Mouse (Mus musculus) neural tube, embryonic 11.5 days (tissue): ENCODE measurements around the gene Cblc. TPM values are rescaled to one million over a fixed set of nuclear protein-coding genes. Genes with fewer than 3 reads are reported as not detected.

ENCODE experiments used
- ATAC-seq: fragments of 200-750 bp; cut with Nextera tagmentation; 2 replicates; pipeline ENCODE4 v1.8.0; 2017; ENCODE audit warnings: moderate number of reproducible peaks, mild to moderate bottlenecking, moderate TSS enrichment, moderate library complexity; ENCODE audit not compliant: insufficient read depth, low FRiP score, low TSS enrichment
- DNase-seq: peaks from one replicate; pipeline ENCODE4 v3.0.0-alpha.2; 2015; ENCODE audit warnings: low spot score
- H3K27ac ChIP-seq: fragments of 300-500 bp; sonication (generic); 2 replicates; pipeline ENCODE4 v1.5.1; 2014; ENCODE audit warnings: low read depth, mild to moderate bottlenecking, low read length
- H3K27me3 ChIP-seq: fragments of 300-500 bp; sonication (generic); 2 replicates; pipeline ENCODE4 v1.6.1; 2014; ENCODE audit warnings: mild to moderate bottlenecking, low read length, mixed read lengths; ENCODE audit not compliant: control insufficient read depth, insufficient read depth
- H3K36me3 ChIP-seq: fragments of 300-500 bp; sonication (generic); 2 replicates; pipeline ENCODE4 v1.6.1; 2014; ENCODE audit warnings: mild to moderate bottlenecking, low read length, moderate library complexity, mixed read lengths; ENCODE audit not compliant: control insufficient read depth, insufficient read depth
- H3K4me1 ChIP-seq: fragments of 300-500 bp; sonication (generic); 2 replicates; pipeline ENCODE4 v1.6.1; 2014; ENCODE audit warnings: low read length, mixed read lengths; ENCODE audit not compliant: control insufficient read depth, insufficient read depth
- H3K4me2 ChIP-seq: fragments of 300-500 bp; sonication (generic); 2 replicates; pipeline ENCODE4 v1.6.1; 2014; ENCODE audit warnings: low read depth, mild to moderate bottlenecking, moderate library complexity
- H3K4me3 ChIP-seq: fragments of 300-500 bp; sonication (generic); 2 replicates; pipeline ENCODE4 v1.5.1; 2014; ENCODE audit warnings: low read depth, low read length
- H3K9ac ChIP-seq: fragments of 300-500 bp; sonication (generic); 2 replicates; pipeline ENCODE4 v1.6.1; 2014; ENCODE audit warnings: mild to moderate bottlenecking, low read length
- H3K9me3 ChIP-seq: fragments of 300-500 bp; sonication (generic); 2 replicates; pipeline ENCODE4 v1.6.1; 2016; ENCODE audit warnings: low read length; ENCODE audit not compliant: control insufficient read depth
- WGBS: fragments of 180-500 bp; shearing (Covaris S2); extraction: QIAGEN DNeasy Blood & Tissue Kit; methylation state at CpG from one replicate; pipeline ENCODE4 v1.1.7; 2014; 5-methylcytosine and 5-hydroxymethylcytosine counted together
- polyA plus RNA-seq: library from polyadenylated mRNA; unstranded; fragments of >200 nt; fragmentation: Nextera tagmentation; extraction: Ambion mirVana; gene quantifications from 2 replicates; pipeline ENCODE4 v1.2.1, GENCODE M21; 2014

The Cblc gene
- polyA plus RNA-seq, 1 experiment from 2014 or later: 0.53 TPM

DNA sequence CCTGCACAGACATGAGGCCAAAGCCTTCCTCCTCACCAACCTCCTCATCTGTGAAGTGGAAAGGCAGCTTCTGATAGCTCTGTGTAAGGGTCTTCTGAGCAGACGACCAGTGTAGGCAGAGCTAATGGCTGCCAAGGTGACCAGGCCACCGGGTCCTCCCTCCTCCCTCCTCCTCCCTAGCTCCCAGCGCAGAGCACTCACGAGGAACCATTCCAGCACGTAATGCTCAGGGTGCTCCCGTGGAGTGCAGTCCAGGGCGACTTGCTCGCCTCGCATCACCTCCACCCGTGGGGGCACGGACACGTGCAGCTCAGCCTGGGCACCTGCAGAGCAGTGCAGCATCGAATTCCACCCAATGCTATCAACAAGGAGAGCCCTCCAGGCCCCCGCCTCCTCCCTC, 28.4 kb downstream of the Cblc start:
- H3K27ac ChIP-seq: no peak overlapping the region
- WGBS: 68% methylated on average over 14 of the region's 14 CpGs
- H3K4me2 ChIP-seq: no peak overlapping the region
- no peaks in the 10 kb centered on the region for H3K36me3 ChIP-seq
- H3K9ac ChIP-seq: no peak overlapping the region
- H3K4me3 ChIP-seq: no peak overlapping the region
- ATAC-seq (no peak), DNase-seq (no peak)
- no peaks in the 10 kb centered on the region for H3K9me3 ChIP-seq
- peaks cover 5% of the 10 kb centered on the region; the same call in 1 of the 2 replicates for H3K4me1 ChIP-seq
- peaks cover 19% of the 10 kb centered on the region; the same call in 1 of the 2 replicates for H3K27me3 ChIP-seq

DNA sequence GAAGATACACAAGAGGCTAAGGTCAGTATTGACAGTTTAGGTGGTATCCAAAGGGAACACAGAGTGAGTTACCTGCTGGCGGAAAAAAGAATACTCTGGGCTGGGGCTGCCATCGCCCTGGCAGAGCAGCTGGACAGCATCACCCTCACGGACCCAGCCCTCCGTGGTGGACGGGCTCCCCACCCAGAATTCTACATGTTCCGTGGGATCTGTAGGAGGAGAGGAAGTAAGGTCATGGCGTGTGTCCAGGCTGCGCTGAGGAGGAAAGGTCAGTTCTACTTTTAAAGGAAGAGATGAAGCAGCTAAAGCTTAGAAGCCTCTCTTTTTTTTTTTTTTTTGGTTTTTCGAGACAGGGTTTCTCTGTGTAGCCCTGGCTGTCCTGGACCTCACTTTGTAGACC, 32.0 kb downstream of the Cblc start:
- no peaks in the 10 kb centered on the region for H3K36me3 ChIP-seq
- 97% methylated on average over 8 of the region's 9 CpGs for WGBS
- DNase-seq (no peak), ATAC-seq (no peak)
- H3K4me2 ChIP-seq: no peak overlapping the region
- H3K9me3 ChIP-seq: no peaks in the 10 kb centered on the region
- H3K9ac ChIP-seq: no peak overlapping the region
- H3K27me3 ChIP-seq: peaks cover 5% of the 10 kb centered on the region; the same call in 1 of the 2 replicates
- no peaks in the 10 kb centered on the region for H3K4me1 ChIP-seq
- H3K4me3 ChIP-seq: no peak overlapping the region
- no peak overlapping the region for H3K27ac ChIP-seq

DNA sequence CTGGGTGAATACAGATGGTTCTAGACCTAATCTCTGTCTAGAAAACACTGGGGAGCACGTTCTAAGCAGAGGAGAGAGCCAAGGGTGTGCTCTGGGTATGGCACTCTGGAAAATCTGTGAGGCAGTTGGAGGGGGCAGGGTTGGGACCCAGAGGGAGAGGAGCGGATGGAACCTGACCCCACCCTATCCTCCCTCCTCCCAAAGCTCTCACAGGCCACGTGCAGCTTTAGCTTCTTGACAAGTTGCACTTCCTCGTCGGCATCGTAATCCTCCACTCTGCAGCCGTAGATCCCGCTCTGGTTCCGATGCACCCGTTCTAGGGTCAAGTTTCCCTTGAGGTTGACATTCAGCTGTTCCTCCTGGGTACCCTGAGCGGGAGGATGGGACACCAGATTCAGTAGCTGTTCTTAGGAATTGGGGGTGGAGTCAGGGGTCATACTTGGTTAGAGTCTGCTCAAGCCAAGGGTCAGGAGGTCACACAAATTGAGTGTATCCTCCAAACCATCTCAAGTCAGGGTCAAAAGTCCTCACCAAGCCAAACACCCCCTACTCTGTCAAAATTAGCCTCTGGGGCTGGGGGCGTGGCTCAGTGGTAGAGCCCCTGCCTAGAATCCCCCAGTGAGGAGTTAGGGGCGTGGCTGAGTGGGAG, 32.7 kb downstream of the Cblc start:
- WGBS: 87% methylated on average over 13 of the region's 13 CpGs
- Histone ChIP-seq H3K4me3 (no peak overlapping the region), H3K4me2 (no peak overlapping the region), H3K36me3 (no peaks in the 10 kb centered on the region), H3K4me1 (no peaks in the 10 kb centered on the region), H3K9ac (no peak overlapping the region), H3K27me3 (0 out of 2 replicates have a peak, but pooled peaks cover under 1% of the 10 kb centered on the region), H3K9me3 (no peaks in the 10 kb centered on the region), H3K27ac (no peak overlapping the region)
- DNase-seq: no peak
- no peak for ATAC-seq

GRCm38 (mm10) chr7:19762283-19762682, 34.3 kb downstream of the Cblc start:
- Histone ChIP-seq H3K27me3 (no peaks in the 10 kb centered on the region), H3K4me3 (no peak overlapping the region), H3K9ac (no peak overlapping the region), H3K36me3 (no peaks in the 10 kb centered on the region), H3K27ac (no peak overlapping the region), H3K4me2 (no peak overlapping the region), H3K9me3 (no peaks in the 10 kb centered on the region), H3K4me1 (no peaks in the 10 kb centered on the region)
- ATAC-seq (no peak), DNase-seq (no peak)
- 86% methylated on average over 11 of the region's 11 CpGs for WGBS

DNA sequence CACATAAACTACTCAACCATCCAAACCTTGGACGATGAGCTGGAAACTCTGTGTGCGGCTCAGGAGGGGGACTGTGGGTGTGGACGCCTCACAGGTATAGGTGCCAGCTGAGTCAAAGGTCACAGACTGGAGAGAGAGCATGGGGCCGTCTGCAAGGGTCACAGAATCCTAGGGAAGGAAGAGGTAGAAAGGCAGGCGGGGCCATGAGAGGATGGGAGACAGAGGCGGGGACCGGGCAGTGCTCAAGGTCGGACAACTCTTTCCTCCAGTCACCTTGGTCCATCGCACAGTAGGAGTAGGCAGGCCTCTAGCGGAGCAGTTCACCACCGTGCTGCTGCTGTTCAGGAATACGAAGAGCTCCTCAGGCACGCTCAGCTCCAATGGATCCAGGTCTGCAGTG, 36.6 kb downstream of the Cblc start:
- Histone ChIP-seq H3K4me1 (no peaks in the 10 kb centered on the region), H3K27me3 (no peaks in the 10 kb centered on the region), H3K4me3 (no peak overlapping the region), H3K4me2 (no peak overlapping the region), H3K9ac (no peak overlapping the region), H3K9me3 (no peaks in the 10 kb centered on the region), H3K27ac (no peak overlapping the region), H3K36me3 (no peaks in the 10 kb centered on the region)
- DNase-seq (no peak), ATAC-seq (no peak)
- whole genome bisulfite sequencing: 91% methylated on average over 13 of the region's 13 CpGs

- 89% methylated on average over 13 of the region's 13 CpGs for WGBS
- H3K27me3 ChIP-seq: no peaks in the 10 kb centered on the region
- DNase-seq: no peak
- ATAC-seq: no peak
- no peak overlapping the region for H3K4me3 ChIP-seq
- H3K4me1 ChIP-seq: no peaks in the 10 kb centered on the region
- H3K9ac ChIP-seq: no peak overlapping the region
- H3K9me3 ChIP-seq: no peaks in the 10 kb centered on the region
- no peak overlapping the region for H3K27ac ChIP-seq
- no peak overlapping the region for H3K4me2 ChIP-seq
- H3K36me3 ChIP-seq: no peaks in the 10 kb centered on the region
Observed at GRCm38 (mm10) chr7:19758623-19759022, 38.0 kb downstream of the Cblc start.

- WGBS: 82% methylated on average over 23 of the region's 24 CpGs
- Histone ChIP-seq H3K4me2 (no peak overlapping the region), H3K27ac (no peak overlapping the region), H3K27me3 (no peaks in the 10 kb centered on the region), H3K4me1 (no peaks in the 10 kb centered on the region), H3K9me3 (no peaks in the 10 kb centered on the region), H3K9ac (no peak overlapping the region), H3K4me3 (no peak overlapping the region), H3K36me3 (no peaks in the 10 kb centered on the region)
- DNase-seq (no peak), ATAC-seq (no peak)
Observed at GRCm38 (mm10) chr7:19755851-19756786, 40.5 kb downstream of the Cblc start.

DNA sequence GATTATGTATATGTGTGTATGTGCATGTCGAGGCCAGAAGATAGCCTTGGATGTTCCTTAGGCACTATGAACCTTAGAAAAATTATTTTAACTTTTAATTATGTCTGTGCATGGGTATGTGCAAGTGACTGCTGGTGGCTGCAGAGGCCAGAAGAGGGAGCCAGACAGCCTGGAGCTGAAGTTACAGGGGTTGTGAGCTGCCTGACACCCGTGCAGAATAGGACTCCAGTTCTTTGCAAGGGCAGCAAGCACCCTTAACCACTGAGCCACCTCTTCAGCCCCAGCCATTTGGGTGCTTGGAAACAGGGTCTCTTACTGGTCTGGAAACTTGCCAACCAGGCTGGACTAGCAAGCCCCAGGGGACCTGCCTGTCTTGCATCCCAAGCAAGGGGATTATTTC, 41.6 kb downstream of the Cblc start:
- Histone ChIP-seq H3K4me2 (no peak overlapping the region), H3K4me3 (no peak overlapping the region), H3K4me1 (no peaks in the 10 kb centered on the region), H3K27me3 (no peaks in the 10 kb centered on the region), H3K27ac (no peak overlapping the region), H3K9ac (no peak overlapping the region), H3K36me3 (no peaks in the 10 kb centered on the region), H3K9me3 (no peaks in the 10 kb centered on the region)
- DNase-seq (no peak), ATAC-seq (no peak)
- WGBS: 81% methylated on average over 2 of the region's 2 CpGs

DNA sequence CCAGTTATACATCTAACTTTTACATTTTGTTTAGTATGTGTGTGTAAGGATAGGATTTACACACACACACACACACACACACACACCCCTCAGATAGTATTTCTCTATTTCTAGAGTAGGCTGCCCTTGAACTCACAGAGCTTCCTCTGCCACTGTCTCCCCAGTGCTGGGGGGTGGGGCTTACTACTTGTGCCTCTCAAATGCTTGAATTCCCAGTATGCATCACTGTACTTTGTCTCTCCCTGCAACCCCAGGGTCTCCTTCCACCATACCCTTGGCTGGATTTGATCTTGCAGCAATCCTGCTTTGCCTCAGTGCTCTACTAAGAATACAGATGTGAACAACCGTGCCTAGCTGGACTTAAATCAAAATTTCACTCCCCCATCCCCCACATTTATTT, 42.5 kb downstream of the Cblc start:
- Histone ChIP-seq H3K9me3 (no peaks in the 10 kb centered on the region), H3K9ac (no peak overlapping the region), H3K27me3 (no peaks in the 10 kb centered on the region), H3K36me3 (no peaks in the 10 kb centered on the region), H3K27ac (no peak overlapping the region), H3K4me2 (no peak overlapping the region), H3K4me3 (no peak overlapping the region), H3K4me1 (no peaks in the 10 kb centered on the region)
- WGBS: 83% methylated on average over 1 of the region's 1 CpGs
- ATAC-seq (no peak), DNase-seq (no peak)
